Mouse (Mus musculus) neural tube, embryonic 12.5 days (tissue): ENCODE measurements around the gene P2ry6. TPM values are rescaled to one million over a fixed set of nuclear protein-coding genes. Genes with fewer than 3 reads are reported as not detected.

Experiments
- ATAC-seq: fragments of 200-750 bp; cut with Nextera tagmentation; 2 replicates; pipeline ENCODE4 v1.8.0; 2017; ENCODE audit warnings: low read depth, mild to moderate bottlenecking, moderate TSS enrichment, moderate library complexity; ENCODE audit not compliant: low FRiP score
- H3K27ac ChIP-seq: fragments of 300-500 bp; sonication (generic); 2 replicates; pipeline ENCODE4 v1.5.1; 2016
- H3K27me3 ChIP-seq: fragments of 300-500 bp; sonication (generic); replicated peaks from 2 replicates; pipeline ENCODE4 v1.6.1; 2016; ENCODE audit warnings: mild to moderate bottlenecking
- H3K36me3 ChIP-seq: fragments of 300-500 bp; sonication (generic); 2 replicates; pipeline ENCODE4 v1.6.1; 2016; ENCODE audit warnings: mild to moderate bottlenecking
- H3K4me1 ChIP-seq: fragments of 300-500 bp; sonication (generic); 2 replicates; pipeline ENCODE4 v1.6.1; 2016
- H3K4me2 ChIP-seq: fragments of 300-500 bp; sonication (generic); replicated peaks from 2 replicates; pipeline ENCODE4 v1.6.1; 2016; ENCODE audit warnings: mild to moderate bottlenecking
- H3K4me3 ChIP-seq: fragments of 300-500 bp; sonication (generic); 2 replicates; pipeline ENCODE4 v1.5.1; 2016
- H3K9ac ChIP-seq: fragments of 300-500 bp; sonication (generic); 2 replicates; pipeline ENCODE4 v1.6.1; 2016; ENCODE audit warnings: mild to moderate bottlenecking
- H3K9me3 ChIP-seq: fragments of 300-500 bp; sonication (generic); 2 replicates; pipeline ENCODE4 v1.6.1; 2016; ENCODE audit warnings: mild to moderate bottlenecking
- WGBS: fragments of 180-500 bp; shearing (Covaris S2); methylation state at CpG from one replicate; pipeline ENCODE4 v1.1.7; 2016; 5-methylcytosine and 5-hydroxymethylcytosine counted together
- polyA plus RNA-seq: library from polyadenylated mRNA; unstranded; fragments of >200 nt; fragmentation: Nextera tagmentation; extraction: Ambion mirVana; gene quantifications from 2 replicates; pipeline ENCODE4 v1.2.1, GENCODE M21; 2016

P2ry6 gene
- 2.9 and 3.3 TPM in 2 replicates for polyA plus RNA-seq

- H3K9ac ChIP-seq: 0 out of 2 replicates have a peak within 1 kb of the TSS, but pooled peaks have one; percentile 8
- peak; percentile 41; the same call in 1 of the 2 replicates for ATAC-seq
- H3K4me3 ChIP-seq: peak within 1 kb of the TSS; percentile 21
These were observed at the start of gene P2ry6 for GRCm38 (mm10) chr7:100974135-100974903. P2ry6 (minus strand) TSS chr7:100974649.

DNA sequence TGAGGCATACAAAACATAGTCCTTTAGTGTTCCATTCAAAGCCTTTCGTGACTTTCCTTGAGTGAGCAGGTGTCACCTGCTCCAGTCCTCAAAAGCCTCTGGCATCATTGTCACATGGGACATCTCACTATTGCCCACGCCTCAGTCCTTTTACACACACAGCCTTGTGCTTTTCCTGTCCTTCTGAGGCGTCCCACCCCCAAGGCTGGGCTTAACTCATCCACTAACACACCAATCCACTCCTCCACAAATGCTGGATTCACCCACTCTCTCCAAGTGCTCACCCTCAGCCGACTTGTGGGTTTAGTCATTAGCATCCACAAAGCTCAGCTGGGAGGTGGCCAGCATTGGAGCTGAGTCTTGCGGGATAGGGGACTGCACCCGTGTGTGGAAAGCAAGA lies 43.0 kb upstream of the P2ry6 start:
- Histone ChIP-seq H3K4me1 (peaks cover 11% of the 10 kb centered on the region; the same call in 1 of the 2 replicates), H3K36me3 (no peaks in the 10 kb centered on the region), H3K9ac (no peak overlapping the region), H3K4me2 (no peak overlapping the region), H3K27ac (no peak overlapping the region), H3K27me3 (peaks cover 23% of the 10 kb centered on the region), H3K9me3 (no peaks in the 10 kb centered on the region), H3K4me3 (no peak overlapping the region)
- no peak for ATAC-seq
- 63% methylated on average over 6 of the region's 6 CpGs for WGBS

More at GRCm38 (mm10) chr7:100974135-100974903, at the start of gene P2ry6:
- no peaks in the 10 kb centered on the region for H3K9me3 ChIP-seq
- 7% methylated on average over 36 of the region's 36 CpGs for WGBS
- no peaks in the 10 kb centered on the region for H3K36me3 ChIP-seq
- H3K27me3 ChIP-seq: peaks cover 29% of the 10 kb centered on the region
- peaks cover 9% of the 10 kb centered on the region; the same call in 1 of the 2 replicates for H3K4me1 ChIP-seq
- no peak within 1 kb of the TSS for H3K27ac ChIP-seq
- peak within 1 kb of the TSS; percentile 60 for H3K4me2 ChIP-seq

GRCm38 (mm10) chr7:101017021-101017461 lies 42.6 kb upstream of the P2ry6 start:
- 73% methylated on average over 7 of the region's 7 CpGs for WGBS
- no peak overlapping the region for H3K4me2 ChIP-seq
- no peak overlapping the region for H3K27ac ChIP-seq
- H3K4me3 ChIP-seq: no peak overlapping the region
- H3K9me3 ChIP-seq: no peaks in the 10 kb centered on the region
- peaks cover 13% of the 10 kb centered on the region; the same call in 1 of the 2 replicates for H3K4me1 ChIP-seq
- no peak for ATAC-seq
- no peak overlapping the region for H3K9ac ChIP-seq
- H3K36me3 ChIP-seq: no peaks in the 10 kb centered on the region
- peaks cover 28% of the 10 kb centered on the region for H3K27me3 ChIP-seq

- peaks cover 24% of the 10 kb centered on the region for H3K4me1 ChIP-seq
- H3K27ac ChIP-seq: no peak overlapping the region
- H3K36me3 ChIP-seq: no peaks in the 10 kb centered on the region
- no peak overlapping the region for H3K4me2 ChIP-seq
- no peak overlapping the region for H3K4me3 ChIP-seq
- no peak for ATAC-seq
- WGBS: 77% methylated on average over 1 of the region's 1 CpGs
- H3K9me3 ChIP-seq: no peaks in the 10 kb centered on the region
- no peak overlapping the region for H3K9ac ChIP-seq
- peaks cover 48% of the 10 kb centered on the region for H3K27me3 ChIP-seq
These were observed 40.5 kb upstream of the P2ry6 start for GRCm38 (mm10) chr7:101014985-101015384.

DNA sequence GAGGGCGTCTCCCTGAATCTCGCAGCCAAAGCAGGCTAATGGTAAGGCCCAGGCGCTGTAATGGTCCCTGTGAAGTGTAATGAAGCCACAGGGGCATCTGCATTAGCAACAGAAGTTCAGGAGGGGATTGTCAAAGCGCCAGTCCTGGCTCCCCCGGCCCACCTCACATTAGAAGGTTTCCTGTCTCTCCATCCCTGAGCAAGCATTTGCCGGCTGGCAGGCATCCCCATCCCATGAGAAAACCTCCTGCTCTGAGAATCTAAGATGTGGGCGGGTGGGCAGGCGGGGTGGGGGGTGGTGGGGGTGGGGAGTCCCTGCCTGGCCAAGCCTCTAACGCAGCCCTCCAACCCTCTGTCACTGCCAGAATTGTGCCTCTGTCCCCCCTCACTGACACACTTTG lies 39.6 kb upstream of the P2ry6 start:
- Histone ChIP-seq H3K4me1 (peaks cover 24% of the 10 kb centered on the region), H3K27ac (no peak overlapping the region), H3K9me3 (no peaks in the 10 kb centered on the region), H3K27me3 (peaks cover 56% of the 10 kb centered on the region), H3K4me3 (no peak overlapping the region), H3K9ac (no peak overlapping the region), H3K36me3 (no peaks in the 10 kb centered on the region), H3K4me2 (no peak overlapping the region)
- WGBS: 13% methylated on average over 9 of the region's 9 CpGs
- ATAC-seq: no peak

DNA sequence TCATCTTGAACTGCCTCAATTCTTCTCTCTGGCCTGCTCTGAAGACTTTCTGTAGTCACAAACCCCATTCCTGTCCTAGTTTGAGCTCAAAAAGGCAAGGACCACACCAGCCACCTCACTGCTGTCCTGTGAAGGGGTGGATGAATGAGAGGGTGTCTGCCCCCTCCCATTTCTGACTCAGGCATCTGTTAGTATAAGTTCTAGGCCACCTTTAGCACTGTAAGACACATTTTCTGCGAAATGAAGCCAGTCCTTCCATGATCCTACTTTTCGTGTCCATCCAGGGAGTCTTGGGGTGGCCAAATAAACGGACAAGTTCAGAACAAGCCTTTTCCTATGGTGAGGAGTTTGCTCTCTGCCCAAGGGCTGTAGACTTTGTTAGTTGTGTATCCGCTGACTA lies 38.1 kb upstream of the P2ry6 start, which contains the start of gene P2ry2:
Gene P2ry2 (minus strand): TSS at position 326 of the 400 bp plus-strand sequence.
- ATAC-seq: no peak
- Histone ChIP-seq H3K4me2 (peak within 1 kb of the TSS; percentile 97), H3K4me1 (peaks cover 24% of the 10 kb centered on the region), H3K9ac (peak within 1 kb of the TSS; percentile 55), H3K36me3 (no peaks in the 10 kb centered on the region), H3K4me3 (peak within 1 kb of the TSS; percentile 46), H3K27me3 (peaks cover 63% of the 10 kb centered on the region), H3K9me3 (no peaks in the 10 kb centered on the region), H3K27ac (no peak within 1 kb of the TSS)
- WGBS: 53% methylated on average over 4 of the region's 4 CpGs

DNA sequence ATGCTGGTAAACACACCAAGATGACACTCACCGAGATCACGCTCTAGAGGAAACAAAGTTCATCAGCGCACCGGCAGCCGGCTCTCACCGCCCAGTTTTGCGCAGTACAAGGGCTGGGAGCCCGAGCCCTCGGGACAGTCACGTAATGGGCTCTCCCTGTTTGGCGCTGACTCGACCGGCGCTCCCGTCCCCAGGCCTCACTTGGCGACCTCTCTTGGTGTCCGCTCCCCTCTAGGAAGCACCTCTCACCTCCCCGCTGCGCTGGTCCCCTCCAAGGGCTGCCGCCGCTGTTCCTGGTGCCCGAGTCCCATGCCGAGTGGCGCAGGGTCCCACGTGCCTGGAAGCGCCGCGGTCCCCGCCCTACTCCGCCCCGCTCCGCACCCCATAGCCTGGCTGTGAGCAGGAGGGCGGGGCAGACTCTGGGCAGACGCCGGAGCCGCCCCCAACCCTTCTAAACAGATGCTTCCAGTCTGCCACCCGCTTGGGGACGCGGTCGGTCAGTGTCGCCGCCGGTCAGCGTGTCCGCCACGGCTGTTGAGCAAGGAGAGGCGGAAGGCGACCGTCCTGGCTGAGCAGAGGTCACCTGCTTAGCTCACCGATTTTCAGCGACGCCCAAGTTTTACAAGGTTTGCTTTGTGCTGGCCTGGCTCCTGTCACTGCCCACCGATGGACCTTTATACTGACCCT lies 37.4 kb upstream of the P2ry6 start:
- H3K27ac ChIP-seq: no peak overlapping the region
- peak overlapping the region; percentile 97 for H3K4me2 ChIP-seq
- no peaks in the 10 kb centered on the region for H3K9me3 ChIP-seq
- H3K4me1 ChIP-seq: peaks cover 21% of the 10 kb centered on the region
- peak; percentile 87; the same call in 1 of the 2 replicates for ATAC-seq
- peaks cover 63% of the 10 kb centered on the region for H3K27me3 ChIP-seq
- H3K36me3 ChIP-seq: no peaks in the 10 kb centered on the region
- WGBS: under 1% methylated on average over 53 of the region's 53 CpGs
- peak overlapping the region; percentile 55 for H3K9ac ChIP-seq
- H3K4me3 ChIP-seq: peak overlapping the region; percentile 46

DNA sequence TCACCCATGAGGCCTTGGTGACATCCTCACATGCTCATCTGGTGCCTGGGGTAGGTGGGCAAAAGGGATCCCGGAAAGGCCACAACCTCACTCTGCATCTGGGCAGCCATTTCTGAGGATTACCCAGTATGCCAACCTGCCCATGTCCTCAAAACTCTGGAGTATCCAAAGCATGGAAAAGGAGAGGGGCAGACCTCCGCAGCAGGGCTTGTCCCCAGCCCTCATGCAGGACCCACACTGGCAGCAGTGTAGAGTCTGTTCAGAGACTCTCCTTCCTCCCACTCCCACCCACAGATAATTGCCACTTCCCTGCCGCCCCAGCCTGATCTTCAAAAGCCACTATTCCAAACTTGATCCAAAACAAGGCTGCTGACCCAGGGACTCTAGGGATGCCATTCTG lies 36.3 kb upstream of the P2ry6 start:
- H3K27me3 ChIP-seq: peaks cover 63% of the 10 kb centered on the region
- WGBS: 59% methylated on average over 3 of the region's 3 CpGs
- H3K36me3 ChIP-seq: no peaks in the 10 kb centered on the region
- no peak overlapping the region for H3K9ac ChIP-seq
- no peak overlapping the region; the same call in 1 of the 2 replicates for H3K4me2 ChIP-seq
- no peak overlapping the region for H3K27ac ChIP-seq
- no peak for ATAC-seq
- no peaks in the 10 kb centered on the region for H3K9me3 ChIP-seq
- H3K4me3 ChIP-seq: no peak overlapping the region
- peaks cover 21% of the 10 kb centered on the region for H3K4me1 ChIP-seq

GRCm38 (mm10) chr7:101006201-101006600 lies 31.8 kb upstream of the P2ry6 start:
- H3K27ac ChIP-seq: no peak overlapping the region
- no peak overlapping the region for H3K4me2 ChIP-seq
- H3K4me1 ChIP-seq: 0 out of 2 replicates have a peak, but pooled peaks cover 2% of the 10 kb centered on the region
- 75% methylated on average over 2 of the region's 2 CpGs for WGBS
- ATAC-seq: no peak
- no peaks in the 10 kb centered on the region for H3K36me3 ChIP-seq
- peaks cover 27% of the 10 kb centered on the region for H3K27me3 ChIP-seq
- no peak overlapping the region for H3K9ac ChIP-seq
- H3K4me3 ChIP-seq: no peak overlapping the region
- no peaks in the 10 kb centered on the region for H3K9me3 ChIP-seq

DNA sequence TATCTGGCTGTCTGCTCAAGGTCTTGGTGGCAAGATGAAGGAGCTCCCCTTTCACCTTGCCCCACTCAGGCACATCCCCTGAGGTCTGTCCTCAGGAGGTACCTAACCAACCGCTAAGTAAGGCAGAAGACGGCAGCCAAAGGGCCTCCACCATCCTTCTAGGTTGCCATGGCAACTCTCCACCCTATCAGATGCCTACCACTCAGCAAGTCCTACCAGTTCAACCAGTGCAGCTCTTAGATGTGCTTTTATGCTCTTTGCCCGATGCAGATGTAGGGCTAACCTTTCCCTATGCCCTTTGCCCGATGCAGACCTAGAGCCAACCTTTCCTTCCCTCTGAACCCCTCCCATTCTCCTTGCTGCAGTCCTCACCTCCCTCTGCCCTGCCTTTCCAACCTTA lies 30.7 kb upstream of the P2ry6 start:
- Histone ChIP-seq H3K27ac (no peak overlapping the region), H3K9ac (no peak overlapping the region), H3K9me3 (no peaks in the 10 kb centered on the region), H3K4me1 (no peaks in the 10 kb centered on the region), H3K4me2 (no peak overlapping the region), H3K27me3 (peaks cover 17% of the 10 kb centered on the region), H3K4me3 (no peak overlapping the region), H3K36me3 (no peaks in the 10 kb centered on the region)
- ATAC-seq: no peak
- WGBS: 52% methylated on average over 4 of the region's 4 CpGs

DNA sequence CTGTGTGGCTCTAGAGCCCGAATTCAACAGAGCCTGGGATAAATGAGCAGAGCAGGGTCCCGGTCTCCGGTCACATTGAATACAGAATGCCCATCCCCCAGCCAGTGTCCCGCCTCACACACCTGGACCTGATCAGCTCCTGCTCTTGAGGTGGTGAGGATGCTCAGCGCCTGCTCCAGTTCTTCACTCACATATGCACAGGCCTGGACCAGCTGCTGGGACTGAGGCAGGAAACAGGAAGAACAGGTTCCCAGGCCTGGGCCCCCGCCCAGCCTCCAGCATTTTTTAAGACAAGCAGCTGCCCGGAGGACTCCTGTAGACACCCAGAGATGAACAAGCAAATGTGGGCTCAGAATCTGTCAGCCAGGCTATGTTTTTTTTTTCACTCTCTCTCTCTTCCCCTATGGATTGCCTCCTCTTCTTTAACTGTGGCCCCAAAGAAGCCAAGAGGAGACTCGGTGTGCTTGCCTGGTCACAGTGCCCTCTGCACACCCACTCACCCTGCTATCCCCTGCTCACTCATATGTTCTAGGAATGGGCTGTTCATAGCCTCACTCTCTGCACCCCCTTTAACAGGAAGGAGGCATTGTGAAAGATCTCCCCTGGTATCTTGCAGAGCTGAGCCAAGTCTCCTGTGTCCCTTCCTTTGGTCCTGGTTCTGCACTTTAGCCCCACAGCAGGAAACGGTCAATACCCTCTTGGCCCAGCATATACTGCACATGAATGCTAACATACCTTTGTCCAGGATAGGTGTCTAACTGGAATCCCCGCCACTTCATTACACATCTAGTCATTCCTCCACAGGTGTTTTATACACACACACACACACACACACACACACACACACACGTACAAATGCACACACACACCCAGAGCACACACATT lies 29.2 kb upstream of the P2ry6 start:
- no peak overlapping the region for H3K4me2 ChIP-seq
- H3K9me3 ChIP-seq: no peaks in the 10 kb centered on the region
- H3K4me3 ChIP-seq: no peak overlapping the region
- WGBS: 77% methylated on average over 11 of the region's 11 CpGs
- 0 out of 2 replicates have a peak, but pooled peaks cover 4% of the 10 kb centered on the region for H3K27me3 ChIP-seq
- no peaks in the 10 kb centered on the region for H3K36me3 ChIP-seq
- H3K9ac ChIP-seq: no peak overlapping the region
- H3K27ac ChIP-seq: no peak overlapping the region
- no peaks in the 10 kb centered on the region for H3K4me1 ChIP-seq
- no peak for ATAC-seq
